Mouse (Mus musculus) monocyte, adult 5-6 weeks (primary cell): ENCODE measurements around the gene Slc39a11. TPM values are rescaled to one million over a fixed set of nuclear protein-coding genes. Genes with fewer than 3 reads are reported as not detected.

Source experiments
- ATAC-seq: fragments of 153-309, 156-312 bp; replicated peaks from 2 replicates; pipeline ENCODE4 v1.8.0; 2017; ENCODE audit warnings: mild to moderate bottlenecking; ENCODE audit not compliant: low TSS enrichment, insufficient number of reproducible peaks, severe bottlenecking, poor library complexity, low FRiP score
- total RNA-seq: library from RNA; stranded (forward); fragments of 200-1000, 200-491, 200-594 nt; gene quantifications from 3 replicates; pipeline ENCODE4 v1.2.3, GENCODE M21; 2017

The Slc39a11 gene
- total RNA-seq, 1 experiment from 2014 or later = 8.9 TPM

- ATAC-seq = no peak
These were observed 113.3 kb downstream of the Slc39a11 start for GRCm38 (mm10) chr11:113536308-113537198.

- no peak for ATAC-seq
These were observed 115.5 kb downstream of the Slc39a11 start for GRCm38 (mm10) chr11:113534341-113534740.

GRCm38 (mm10) chr11:113533931-113534330 is 115.9 kb downstream of the Slc39a11 start:
- ATAC-seq = no peak

- ATAC-seq = no peak
These were observed 121.5 kb downstream of the Slc39a11 start for GRCm38 (mm10) chr11:113528391-113528790.

GRCm38 (mm10) chr11:113525731-113526130 is 124.1 kb downstream of the Slc39a11 start:
- no peak for ATAC-seq

GRCm38 (mm10) chr11:113522726-113523125 is 127.2 kb downstream of the Slc39a11 start:
- no peak for ATAC-seq

GRCm38 (mm10) chr11:113521469-113522190 is 128.2 kb downstream of the Slc39a11 start:
- no peak for ATAC-seq

GRCm38 (mm10) chr11:113520851-113521461 is 128.9 kb downstream of the Slc39a11 start:
- ATAC-seq = no peak

- no peak for ATAC-seq
These were observed 129.5 kb downstream of the Slc39a11 start for GRCm38 (mm10) chr11:113520373-113520772.

- ATAC-seq = no peak
These were observed 129.9 kb downstream of the Slc39a11 start for GRCm38 (mm10) chr11:113519973-113520372.

GRCm38 (mm10) chr11:113518176-113518575 is 131.7 kb downstream of the Slc39a11 start:
- ATAC-seq = no peak

GRCm38 (mm10) chr11:113516156-113516555 is 133.7 kb downstream of the Slc39a11 start:
- no peak for ATAC-seq

GRCm38 (mm10) chr11:113512976-113513375 is 136.9 kb downstream of the Slc39a11 start:
- ATAC-seq = no peak

- ATAC-seq = no peak
These were observed 137.7 kb downstream of the Slc39a11 start for GRCm38 (mm10) chr11:113512150-113512549.

- ATAC-seq = peak; percentile 38; the same call in 1 of the 2 replicates
These were observed 138.8 kb downstream of the Slc39a11 start for GRCm38 (mm10) chr11:113510969-113511625.

- ATAC-seq = no peak
These were observed 139.6 kb downstream of the Slc39a11 start for GRCm38 (mm10) chr11:113510249-113510648.

GRCm38 (mm10) chr11:113507716-113508480 is 142.0 kb downstream of the Slc39a11 start:
- ATAC-seq = no peak

GRCm38 (mm10) chr11:113505551-113506160 is 144.2 kb downstream of the Slc39a11 start:
- ATAC-seq = no peak
